Mouse (Mus musculus) liver, adult 2 months (tissue): Measurements from ENCODE around the gene Atp2a1.

Source experiments
- CTCF ChIP-seq: fragments of 200-500 bp; IDR thresholded peaks from 2 replicates; pipeline ENCODE4 v1.5.1; 2011; ENCODE audit warnings: low read depth, low read length, control low read depth
- POLR2A ChIP-seq: fragments of 200-500 bp; IDR thresholded peaks from 2 replicates; pipeline ENCODE4 v1.6.1; 2011; ENCODE audit warnings: low read length, control low read depth; ENCODE audit not compliant: insufficient read depth; ENCODE audit errors: extremely low read depth

- TF ChIP-seq POLR2A: no peak
- no peak for TF ChIP-seq CTCF
These were observed 42.0 kb upstream of the Atp2a1 start for GRCm38 (mm10) chr7:126504913-126505312.
